Mouse (Mus musculus) liver, embryonic 15.5 days (tissue): ENCODE results near the gene Pced1b. TPM values are rescaled to one million over a fixed set of nuclear protein-coding genes. Genes with fewer than 3 reads are reported as not detected.
A peak's percentile ranks its signal among the peaks of the same experiment; 100 is the strongest.
"Not testable (repeated sequence)": the region's sequence is repeated elsewhere in the genome, so short reads cannot be mapped to it uniquely, and the experiment has no call there.

ENCODE experiments used
- ATAC-seq: fragments of 200-750 bp; cut with Nextera tagmentation; 2 replicates; pipeline ENCODE4 v1.8.0; 2017; ENCODE audit warnings: moderate number of reproducible peaks, mild to moderate bottlenecking, moderate library complexity; ENCODE audit not compliant: insufficient read depth
- H3K27ac ChIP-seq: fragments of 300-500 bp; sonication (generic); replicated peaks from 2 replicates; pipeline ENCODE4 v1.5.1; 2015; ENCODE audit warnings: mild to moderate bottlenecking, inconsistent platforms
- H3K27me3 ChIP-seq: fragments of 300-500 bp; sonication (generic); 2 replicates; pipeline ENCODE4 v1.6.1; 2015; ENCODE audit warnings: mild to moderate bottlenecking, inconsistent platforms
- H3K36me3 ChIP-seq: fragments of 300-500 bp; sonication (generic); replicated peaks from 2 replicates; pipeline ENCODE4 v1.6.1; 2015; ENCODE audit warnings: moderate library complexity, mild to moderate bottlenecking, inconsistent platforms
- H3K4me1 ChIP-seq: fragments of 300-500 bp; sonication (generic); replicated peaks from 2 replicates; pipeline ENCODE4 v1.6.1; 2015; ENCODE audit warnings: inconsistent platforms
- H3K4me2 ChIP-seq: fragments of 300-500 bp; sonication (generic); 2 replicates; pipeline ENCODE4 v1.6.1; 2015; ENCODE audit warnings: moderate library complexity, mild to moderate bottlenecking, inconsistent platforms
- H3K4me3 ChIP-seq: fragments of 300-500 bp; sonication (generic); replicated peaks from 2 replicates; pipeline ENCODE4 v1.5.1; 2015; ENCODE audit warnings: mild to moderate bottlenecking, inconsistent platforms
- H3K9ac ChIP-seq: fragments of 300-500 bp; sonication (generic); 2 replicates; pipeline ENCODE4 v1.6.1; 2015; ENCODE audit warnings: moderate library complexity, mild to moderate bottlenecking, inconsistent platforms
- H3K9me3 ChIP-seq: fragments of 300-500 bp; sonication (generic); replicated peaks from 2 replicates; pipeline ENCODE4 v1.6.1; 2016; ENCODE audit warnings: inconsistent platforms
- WGBS: fragments of 180-500 bp; shearing (Covaris S2); methylation state at CpG from one replicate; pipeline ENCODE4 v1.1.7; 2015; ENCODE audit warnings: mixed read lengths; ENCODE audit not compliant: insufficient replicate concordance; 5-methylcytosine and 5-hydroxymethylcytosine counted together
- polyA plus RNA-seq: library from polyadenylated mRNA; unstranded; fragments of >200 nt; fragmentation: Nextera tagmentation; extraction: Ambion mirVana; gene quantifications from 2 replicates; pipeline ENCODE4 v1.2.1, GENCODE M21; 2015

Pced1b gene
- polyA plus RNA-seq, result 3.5 and 5.0 TPM in 2 replicates

DNA sequence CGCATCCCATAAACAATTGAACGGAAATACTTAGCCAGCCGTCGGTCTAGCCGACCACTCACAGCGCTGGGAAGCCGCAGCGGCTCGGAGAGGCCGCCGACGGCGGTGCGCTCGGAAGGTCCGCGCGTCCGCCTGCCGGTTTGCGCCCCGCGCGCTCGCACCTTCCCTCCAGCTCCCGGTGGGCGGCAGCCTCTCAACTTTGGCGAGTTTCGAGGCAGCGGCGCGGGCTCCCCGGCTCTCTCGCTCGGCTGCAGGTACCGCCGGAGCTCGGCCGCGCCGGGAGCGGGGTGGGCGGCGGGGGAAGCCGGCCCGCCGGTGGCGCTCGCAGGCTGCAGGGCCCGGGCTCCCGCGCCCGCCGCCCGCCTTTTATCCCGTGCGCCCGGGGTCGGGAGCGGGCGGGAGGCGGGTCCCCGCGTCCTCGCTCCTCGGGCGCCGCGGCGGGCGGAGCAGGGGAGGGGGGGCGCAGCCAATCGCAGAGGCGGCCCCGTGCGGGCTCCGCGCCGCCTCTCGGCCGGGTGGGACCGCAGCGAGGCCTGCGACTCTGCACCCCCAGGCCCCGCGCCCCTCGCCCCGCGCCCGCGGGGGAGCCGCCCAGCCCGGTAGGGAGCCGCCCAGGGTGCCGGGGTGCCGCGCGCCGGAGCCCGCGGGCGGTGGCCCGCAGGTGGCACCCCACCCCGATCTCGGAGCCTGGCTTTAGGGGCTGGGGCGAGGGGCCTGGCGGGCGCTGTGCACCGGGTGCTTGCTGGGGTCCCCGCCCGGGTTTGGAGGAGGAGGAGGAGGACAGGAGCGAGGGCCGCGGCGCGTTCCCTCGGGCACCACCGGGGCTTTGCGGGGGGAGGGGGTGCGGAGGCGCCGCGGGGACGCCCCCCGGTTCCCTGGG, at the start of gene Pced1b, which contains the start of gene Amigo2:
Gene Pced1b (plus strand): TSS at position 197 of the 880 bp plus-strand sequence.
Gene Amigo2 (minus strand): TSS at position 377 of the 880 bp plus-strand sequence.
- peak; percentile 69 for ATAC-seq
- Histone ChIP-seq H3K9ac (peak within 1 kb of the TSS; percentile 48; the same call in 1 of the 2 replicates), H3K9me3 (no peaks in the 10 kb centered on the region), H3K27ac (peak within 1 kb of the TSS; percentile 62), H3K4me3 (peak within 1 kb of the TSS; percentile 63), H3K4me1 (peaks cover 8% of the 10 kb centered on the region), H3K27me3 (peaks cover 71% of the 10 kb centered on the region), H3K4me2 (peak within 1 kb of the TSS; percentile 84), H3K36me3 (no peaks in the 10 kb centered on the region)
- under 1% methylated on average over 103 of the region's 125 CpGs for WGBS

- H3K9ac ChIP-seq, result no peak overlapping the region
- 52% methylated on average over 3 of the region's 3 CpGs for WGBS
Observed at GRCm38 (mm10) chr15:97204889-97205288, 42.0 kb upstream of the Pced1b start.

GRCm38 (mm10) chr15:97205776-97206175, 41.1 kb upstream of the Pced1b start:
- no peak for ATAC-seq
- Histone ChIP-seq H3K4me2 (no peak overlapping the region), H3K36me3 (no peaks in the 10 kb centered on the region), H3K27me3 (no peaks in the 10 kb centered on the region), H3K4me1 (no peaks in the 10 kb centered on the region), H3K9me3 (no peaks in the 10 kb centered on the region), H3K4me3 (no peak overlapping the region), H3K27ac (no peak overlapping the region), H3K9ac (no peak overlapping the region)
- 66% methylated on average over 10 of the region's 10 CpGs for WGBS

More at GRCm38 (mm10) chr15:97204889-97205288, 42.0 kb upstream of the Pced1b start:
- Histone ChIP-seq H3K4me3 (no peak overlapping the region), H3K36me3 (no peaks in the 10 kb centered on the region), H3K4me1 (no peaks in the 10 kb centered on the region), H3K4me2 (no peak overlapping the region), H3K27ac (no peak overlapping the region), H3K9me3 (no peaks in the 10 kb centered on the region), H3K27me3 (no peaks in the 10 kb centered on the region)
- no peak for ATAC-seq

DNA sequence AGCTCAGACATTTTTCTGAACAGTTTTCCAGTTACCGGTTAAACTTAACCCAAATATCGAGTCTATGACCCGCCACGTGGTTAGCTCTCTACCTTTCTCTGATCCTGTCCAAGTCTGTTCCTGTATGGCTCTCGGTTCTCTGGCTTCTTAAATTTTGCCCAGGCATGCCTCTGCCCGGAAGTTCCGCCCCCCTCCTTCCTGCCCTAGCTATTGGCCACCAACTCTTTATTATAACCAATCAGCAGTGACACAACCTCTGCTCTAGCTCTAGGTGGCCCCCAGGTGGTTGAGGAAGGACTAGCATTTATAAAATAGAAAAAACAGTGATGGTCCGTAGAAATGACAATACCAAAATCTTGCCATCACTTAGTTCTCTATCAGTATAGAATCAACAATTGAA, 40.4 kb upstream of the Pced1b start:
- no peak for ATAC-seq
- WGBS, result 78% methylated on average over 8 of the region's 8 CpGs
- Histone ChIP-seq H3K27me3 (no peaks in the 10 kb centered on the region), H3K9ac (no peak overlapping the region), H3K27ac (no peak overlapping the region), H3K4me3 (no peak overlapping the region), H3K9me3 (no peaks in the 10 kb centered on the region), H3K4me1 (no peaks in the 10 kb centered on the region), H3K4me2 (no peak overlapping the region), H3K36me3 (no peaks in the 10 kb centered on the region)

- 61% methylated on average over 3 of the region's 3 CpGs for WGBS
- not testable (repeated sequence) for H3K9me3 ChIP-seq, H3K27ac ChIP-seq
Observed at GRCm38 (mm10) chr15:97209754-97210153, 37.2 kb upstream of the Pced1b start.

DNA sequence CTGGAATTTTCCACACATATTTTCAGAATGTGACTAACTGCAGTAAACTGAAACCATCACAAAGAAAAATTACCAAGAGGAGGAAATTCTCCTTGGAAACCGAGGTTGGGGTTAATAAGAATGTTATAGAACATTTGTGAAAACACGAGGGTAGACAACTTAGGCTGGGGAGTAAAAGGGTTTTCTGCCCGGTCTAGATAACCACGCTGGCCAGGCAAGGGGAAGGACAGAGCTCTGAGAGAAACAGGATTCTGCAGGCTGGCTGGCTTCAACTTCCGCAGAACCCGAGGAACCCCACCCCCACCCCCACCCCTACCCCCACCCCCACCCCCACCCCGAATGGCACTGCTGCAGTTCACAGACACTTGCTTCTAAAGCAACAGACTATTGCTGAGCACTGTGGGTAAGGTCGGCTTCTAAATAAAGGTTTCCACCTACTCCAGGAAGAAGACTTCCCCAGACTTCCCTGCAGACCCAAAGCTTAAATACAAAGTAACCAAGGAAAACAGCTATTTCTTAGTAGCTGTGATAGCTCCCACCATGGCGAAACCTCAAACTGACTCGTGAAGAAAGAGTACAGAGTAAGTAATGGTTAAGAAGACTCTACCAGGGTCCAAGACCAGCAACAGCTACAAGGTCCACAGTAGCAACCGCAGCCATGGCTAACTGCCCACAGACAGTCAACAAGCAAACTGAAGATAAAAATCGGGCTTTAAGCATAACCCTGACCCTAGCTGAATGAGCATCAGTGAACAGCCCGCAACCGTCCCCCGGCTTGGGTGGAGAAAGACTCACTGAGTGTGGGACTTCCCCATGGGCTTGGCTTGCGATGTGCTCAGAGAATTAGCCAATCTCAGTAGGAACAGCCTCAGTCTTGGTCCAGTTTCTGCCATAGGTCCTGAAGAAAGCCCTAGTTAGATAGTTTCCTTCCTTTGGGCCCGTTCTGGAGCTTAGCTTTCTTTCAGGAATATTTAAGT, 34.1 kb upstream of the Pced1b start:
- 27% methylated on average over 17 of the region's 17 CpGs for WGBS
- Histone ChIP-seq H3K4me2 (peak overlapping the region; percentile 18; the same call in 1 of the 2 replicates), H3K9ac (no peak overlapping the region), H3K4me3 (no peak overlapping the region), H3K36me3 (no peaks in the 10 kb centered on the region), H3K27ac (0 out of 2 replicates have a peak overlapping the region, but pooled peaks have one; percentile 1), H3K9me3 (no peaks in the 10 kb centered on the region), H3K4me1 (0 out of 2 replicates have a peak, but pooled peaks cover 5% of the 10 kb centered on the region), H3K27me3 (no peaks in the 10 kb centered on the region)
- ATAC-seq, result peak; percentile 28; the same call in 1 of the 2 replicates

More at GRCm38 (mm10) chr15:97209754-97210153, 37.2 kb upstream of the Pced1b start:
- not testable (repeated sequence) for H3K9ac ChIP-seq, H3K4me1 ChIP-seq, H3K4me2 ChIP-seq, ATAC-seq, H3K36me3 ChIP-seq, H3K4me3 ChIP-seq, H3K27me3 ChIP-seq

DNA sequence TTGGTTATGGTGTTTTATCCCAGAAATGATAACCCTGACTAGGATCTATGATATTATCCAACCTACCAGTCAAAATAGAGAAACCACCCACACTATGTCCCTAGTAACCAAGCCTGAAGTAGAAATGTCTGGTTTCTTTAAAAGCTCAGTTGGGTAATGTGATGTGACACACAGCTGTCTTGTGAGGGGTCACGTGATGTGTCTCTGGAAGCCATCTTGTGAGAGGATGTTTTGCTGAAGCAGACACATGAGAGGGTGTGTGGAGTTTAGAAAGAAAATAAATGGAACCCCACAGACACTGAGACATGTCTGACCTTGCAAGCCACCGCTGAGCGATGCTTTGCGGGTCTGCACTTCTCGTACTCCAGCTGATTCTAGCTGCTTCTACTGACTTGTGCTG, 30.1 kb upstream of the Pced1b start:
- Histone ChIP-seq H3K4me3 (no peak overlapping the region), H3K36me3 (no peaks in the 10 kb centered on the region), H3K27me3 (no peaks in the 10 kb centered on the region), H3K4me1 (0 out of 2 replicates have a peak, but pooled peaks cover 5% of the 10 kb centered on the region), H3K9me3 (no peaks in the 10 kb centered on the region), H3K27ac (no peak overlapping the region), H3K9ac (no peak overlapping the region), H3K4me2 (no peak overlapping the region)
- WGBS, result 79% methylated on average over 5 of the region's 5 CpGs
- ATAC-seq, result no peak

- no peaks in the 10 kb centered on the region for H3K27me3 ChIP-seq
Observed at GRCm38 (mm10) chr15:97223431-97223830, 23.5 kb upstream of the Pced1b start.

DNA sequence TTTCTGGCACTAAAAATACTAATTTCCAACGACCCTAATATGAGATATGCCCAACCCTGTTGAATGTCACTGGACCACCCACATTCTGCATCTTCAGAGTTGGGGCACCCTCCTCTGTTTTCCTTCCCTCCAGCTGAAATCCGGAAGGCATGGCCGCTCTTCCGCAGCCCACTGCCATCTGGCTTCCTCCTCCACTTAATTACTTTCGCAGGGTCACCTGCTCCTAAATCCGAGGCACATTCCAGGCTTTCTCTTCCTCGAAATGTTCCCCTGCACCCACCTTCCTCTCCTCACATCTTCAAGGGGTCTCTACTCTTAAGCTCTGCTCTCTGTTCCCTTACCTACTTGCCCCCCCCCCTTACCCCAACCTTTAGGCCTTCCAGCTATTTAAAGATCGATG, 22.9 kb upstream of the Pced1b start:
- Histone ChIP-seq H3K4me1 (no peaks in the 10 kb centered on the region), H3K36me3 (no peaks in the 10 kb centered on the region), H3K4me3 (no peak overlapping the region), H3K9ac (no peak overlapping the region), H3K9me3 (no peaks in the 10 kb centered on the region), H3K4me2 (no peak overlapping the region), H3K27me3 (no peaks in the 10 kb centered on the region), H3K27ac (no peak overlapping the region)
- ATAC-seq, result no peak
- 69% methylated on average over 8 of the region's 8 CpGs for WGBS

More at GRCm38 (mm10) chr15:97223431-97223830, 23.5 kb upstream of the Pced1b start:
- Histone ChIP-seq H3K9me3 (no peaks in the 10 kb centered on the region), H3K4me3 (no peak overlapping the region), H3K36me3 (no peaks in the 10 kb centered on the region), H3K4me1 (no peaks in the 10 kb centered on the region), H3K4me2 (no peak overlapping the region), H3K9ac (no peak overlapping the region), H3K27ac (no peak overlapping the region)
- no peak for ATAC-seq
- WGBS, result 79% methylated on average over 10 of the region's 10 CpGs

DNA sequence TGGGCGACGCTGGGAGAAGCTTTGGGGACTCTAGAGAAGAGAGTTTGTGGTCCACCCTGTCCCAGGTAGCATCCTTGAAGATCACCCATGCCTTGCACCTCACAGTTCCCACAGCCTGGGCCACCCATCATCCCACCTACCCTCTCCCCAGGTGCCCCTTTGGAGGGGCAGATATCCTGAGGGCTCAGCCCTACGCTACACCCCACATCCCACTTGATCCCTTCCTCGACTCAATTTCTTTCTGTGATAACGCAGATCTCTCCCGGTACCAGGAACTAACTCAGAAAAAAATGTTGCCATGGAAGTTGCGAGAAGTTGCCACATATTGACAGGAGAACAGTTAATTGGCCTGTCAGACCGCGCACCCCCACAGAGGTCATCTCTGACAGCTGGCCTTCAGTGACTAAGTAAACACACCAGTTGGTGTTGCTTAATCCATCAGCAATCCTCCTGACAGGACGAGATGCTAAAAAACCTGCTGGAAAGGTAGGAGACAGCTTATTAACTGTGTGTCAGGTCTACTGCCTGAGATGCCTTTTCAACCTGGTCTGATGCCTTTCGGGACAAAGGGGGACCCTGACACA, 17.3 kb upstream of the Pced1b start:
- Histone ChIP-seq H3K27ac (no peak overlapping the region), H3K36me3 (no peaks in the 10 kb centered on the region), H3K9ac (no peak overlapping the region), H3K27me3 (no peaks in the 10 kb centered on the region), H3K4me1 (peaks cover 7% of the 10 kb centered on the region; the same call in 1 of the 2 replicates), H3K4me3 (no peak overlapping the region), H3K4me2 (no peak overlapping the region), H3K9me3 (no peaks in the 10 kb centered on the region)
- peak; percentile 57; the same call in 1 of the 2 replicates for ATAC-seq
- 71% methylated on average over 11 of the region's 11 CpGs for WGBS
